Mouse (Mus musculus) midbrain, postnatal 0 days (tissue): Measurements from ENCODE around the gene Gm28051. TPM values are rescaled to one million over a fixed set of nuclear protein-coding genes. Genes with fewer than 3 reads are reported as not detected.
A peak's percentile ranks its signal among the peaks of the same experiment; 100 is the strongest.

Source experiments
- ATAC-seq: fragments of 200-750 bp; cut with Nextera tagmentation; 2 replicates; pipeline ENCODE4 v1.8.0; 2017; ENCODE audit warnings: moderate number of reproducible peaks, mild to moderate bottlenecking, moderate TSS enrichment, moderate library complexity; ENCODE audit not compliant: low FRiP score
- DNase-seq: peaks from one replicate; pipeline ENCODE4 v3.0.0-alpha.2; 2015; ENCODE audit warnings: low spot score
- H3K27ac ChIP-seq: fragments of 300-500 bp; sonication (generic); 2 replicates; pipeline ENCODE4 v1.5.1; 2014; ENCODE audit warnings: low read depth, mild to moderate bottlenecking, low read length, mixed read lengths
- H3K27me3 ChIP-seq: fragments of 300-500 bp; sonication (generic); 2 replicates; pipeline ENCODE4 v1.6.1; 2014; ENCODE audit warnings: low read length, control low read depth, mixed read lengths; ENCODE audit not compliant: insufficient read depth
- H3K36me3 ChIP-seq: fragments of 300-500 bp; sonication (generic); 2 replicates; pipeline ENCODE4 v1.6.1; 2014; ENCODE audit warnings: low read length, control low read depth, mixed read lengths; ENCODE audit not compliant: insufficient read depth
- H3K4me1 ChIP-seq: fragments of 300-500 bp; sonication (generic); 2 replicates; pipeline ENCODE4 v1.6.1; 2014; ENCODE audit warnings: mild to moderate bottlenecking, control low read depth, antibody characterized with exemption, low read length, mixed read lengths; ENCODE audit not compliant: insufficient read depth
- H3K4me2 ChIP-seq: fragments of 300-500 bp; sonication (generic); 2 replicates; pipeline ENCODE4 v1.6.1; 2014; ENCODE audit warnings: low read depth, mild to moderate bottlenecking, low read length, mixed read lengths; ENCODE audit not compliant: poor library complexity, severe bottlenecking
- H3K4me3 ChIP-seq: fragments of 300-500 bp; sonication (generic); 2 replicates; pipeline ENCODE4 v1.5.1; 2014; ENCODE audit warnings: low read depth, mild to moderate bottlenecking, low read length, moderate library complexity
- H3K9ac ChIP-seq: fragments of 300-500 bp; sonication (generic); replicated peaks from 2 replicates; pipeline ENCODE4 v1.6.1; 2014; ENCODE audit warnings: mild to moderate bottlenecking, low read length, moderate library complexity, mixed read lengths; ENCODE audit not compliant: poor library complexity, severe bottlenecking
- H3K9me3 ChIP-seq: fragments of 300-500 bp; sonication (generic); 2 replicates; pipeline ENCODE4 v1.6.1; 2016; ENCODE audit warnings: low read length, control low read depth
- CTCF ChIP-seq: IDR thresholded peaks from 2 replicates; pipeline ENCODE4 v1.5.1; 2016; ENCODE audit warnings: antibody characterized with exemption, mild to moderate bottlenecking
- WGBS: fragments of 180-500 bp; shearing (Covaris S2); extraction: QIAGEN DNeasy Blood & Tissue Kit; methylation state at CpG from one replicate; pipeline ENCODE4 v1.1.7; 2014; 5-methylcytosine and 5-hydroxymethylcytosine counted together
- polyA plus RNA-seq: library from polyadenylated mRNA; unstranded; fragments of >200 nt; fragmentation: Nextera tagmentation; extraction: Ambion mirVana; gene quantifications from 2 replicates; pipeline ENCODE4 v1.2.1, GENCODE M21; 2015
- total RNA-seq: library from RNA; depleted of rRNA; stranded (reverse); fragments of >200 nt; gene quantifications from 2 replicates; pipeline ENCODE4 v1.2.3, GENCODE M21; 2014

The Gm28051 gene
- total and polyA plus RNA-seq, 2 experiments from 2014 or later: 0.93 TPM; not detected in 1

- Histone ChIP-seq H3K4me1 (peaks cover 25% of the 10 kb centered on the region; the same call in 1 of the 2 replicates), H3K27ac (peak overlapping the region; percentile 57; the same call in 1 of the 2 replicates), H3K27me3 (no peaks in the 10 kb centered on the region), H3K36me3 (no peaks in the 10 kb centered on the region), H3K9me3 (no peaks in the 10 kb centered on the region), H3K9ac (peak overlapping the region; percentile 44; the same call in 1 of the 2 replicates), H3K4me3 (peak overlapping the region; percentile 74), H3K4me2 (peak overlapping the region; percentile 86)
- 4% methylated on average over 4 of the region's 4 CpGs for WGBS
- ATAC-seq (no peak), DNase-seq (peak; percentile 63)
- TF ChIP-seq CTCF: peak; percentile 62
Observed at GRCm38 (mm10) chr12:102703111-102703412, 54.5 kb downstream of the Gm28051 start.

- H3K4me1 ChIP-seq: peaks cover 25% of the 10 kb centered on the region; the same call in 1 of the 2 replicates
- TF ChIP-seq CTCF: peak; percentile 85
- H3K4me2 ChIP-seq: peak overlapping the region; percentile 86
- 3% methylated on average over 15 of the region's 15 CpGs for WGBS
- no peaks in the 10 kb centered on the region for H3K36me3 ChIP-seq
- H3K9ac ChIP-seq: peak overlapping the region; percentile 29; the same call in 1 of the 2 replicates
- H3K27ac ChIP-seq: peak overlapping the region; percentile 57; the same call in 1 of the 2 replicates
- H3K4me3 ChIP-seq: peak overlapping the region; percentile 74
- no peaks in the 10 kb centered on the region for H3K27me3 ChIP-seq
- H3K9me3 ChIP-seq: no peaks in the 10 kb centered on the region
- no peak for ATAC-seq
- peak; percentile 88 for DNase-seq
Observed at GRCm38 (mm10) chr12:102702356-102703110, 55.0 kb downstream of the Gm28051 start.

- 91% methylated on average over 5 of the region's 5 CpGs for WGBS
Observed at GRCm38 (mm10) chr12:102701691-102702207, 55.8 kb downstream of the Gm28051 start.

GRCm38 (mm10) chr12:102700453-102700852, 57.1 kb downstream of the Gm28051 start:
- no peak; the same call in 1 of the 2 replicates for TF ChIP-seq CTCF
- H3K36me3 ChIP-seq: no peaks in the 10 kb centered on the region
- no peak overlapping the region for H3K4me2 ChIP-seq
- H3K4me3 ChIP-seq: no peak overlapping the region
- H3K9ac ChIP-seq: no peak overlapping the region
- no peaks in the 10 kb centered on the region for H3K9me3 ChIP-seq
- no peak for DNase-seq
- H3K27ac ChIP-seq: 0 out of 2 replicates have a peak overlapping the region, but pooled peaks have one; percentile 14
- no peaks in the 10 kb centered on the region for H3K27me3 ChIP-seq
- H3K4me1 ChIP-seq: peaks cover 23% of the 10 kb centered on the region; the same call in 1 of the 2 replicates
- 61% methylated on average over 12 of the region's 12 CpGs for WGBS
- no peak for ATAC-seq

More at GRCm38 (mm10) chr12:102701691-102702207, 55.8 kb downstream of the Gm28051 start:
- peak overlapping the region; percentile 74; the same call in 1 of the 2 replicates for H3K4me3 ChIP-seq
- H3K27me3 ChIP-seq: no peaks in the 10 kb centered on the region
- H3K9ac ChIP-seq: no peak overlapping the region
- H3K9me3 ChIP-seq: no peaks in the 10 kb centered on the region
- no peak for ATAC-seq
- DNase-seq: no peak
- peak overlapping the region; percentile 86 for H3K4me2 ChIP-seq
- TF ChIP-seq CTCF: no peak
- H3K27ac ChIP-seq: peak overlapping the region; percentile 57; the same call in 1 of the 2 replicates
- H3K36me3 ChIP-seq: no peaks in the 10 kb centered on the region
- peaks cover 25% of the 10 kb centered on the region; the same call in 1 of the 2 replicates for H3K4me1 ChIP-seq

- Histone ChIP-seq H3K4me2 (no peak overlapping the region), H3K4me3 (no peak overlapping the region), H3K9ac (no peak overlapping the region), H3K27ac (no peak overlapping the region), H3K27me3 (no peaks in the 10 kb centered on the region), H3K4me1 (peaks cover 24% of the 10 kb centered on the region; the same call in 1 of the 2 replicates), H3K36me3 (no peaks in the 10 kb centered on the region), H3K9me3 (no peaks in the 10 kb centered on the region)
- no peak for DNase-seq
- no peak for TF ChIP-seq CTCF
- no peak for ATAC-seq
- WGBS: 42% methylated on average over 1 of the region's 1 CpGs
Observed at GRCm38 (mm10) chr12:102699156-102699555, 58.4 kb downstream of the Gm28051 start.
